Mouse (Mus musculus): ENCODE results near the gene Gtf2i. TPM values are rescaled to one million over a fixed set of nuclear protein-coding genes. Genes with fewer than 3 reads are reported as not detected.
"Not testable (repeated sequence)": the region's sequence is repeated elsewhere in the genome, so short reads cannot be mapped to it uniquely, and the experiment has no call there.

The Gtf2i gene
- total RNA-seq, 1 experiment, result 64.3 TPM

DNA sequence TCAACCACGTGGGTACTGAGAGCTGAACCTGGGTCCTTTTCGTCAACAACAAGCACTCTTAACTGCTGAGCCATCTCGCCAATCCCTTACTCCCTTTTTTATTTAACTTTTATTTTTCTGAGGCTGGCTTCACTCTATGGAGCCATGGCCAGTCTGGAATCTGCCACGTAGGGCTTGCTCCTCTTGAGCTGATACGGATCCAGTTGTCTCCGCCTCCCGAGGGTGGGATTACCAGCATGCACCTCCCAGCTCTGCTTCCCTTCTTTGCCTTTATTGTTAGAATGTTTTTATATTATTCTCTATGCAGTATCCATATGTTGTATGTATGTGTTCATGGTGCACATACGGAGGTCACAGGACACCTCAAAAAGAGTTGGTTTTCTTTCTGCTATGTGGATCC lies 29.5 kb upstream of the Gtf2i start:
- H3K4me3 ChIP-seq (ENCODE audit: insufficient read depth in 1 of 2, low read depth in 1 of 2, low read length in 2 of 2, poor library complexity in 1 of 2, severe bottlenecking in 1 of 2), result no peak overlapping the region
- no peak for DNase-seq (ENCODE audit: low read depth, low spot score)
- no peak overlapping the region for H3K9ac ChIP-seq (ENCODE audit: insufficient read depth, low read depth, low read length, poor library complexity, severe bottlenecking)
- no peak for TF ChIP-seq MAFK (IDR thresholded peaks at IDR 0.05; ENCODE audit: insufficient read depth, low read depth, low read length)
- no peak for TF ChIP-seq ZC3H11A (IDR thresholded peaks at IDR 0.05; ENCODE audit: borderline replicate concordance, low read depth, low read length)
- TF ChIP-seq ZNF384 (IDR thresholded peaks at IDR 0.05; ENCODE audit: low read depth, low read length), result no peak
- no peak for TF ChIP-seq CHD2 (IDR thresholded peaks at IDR 0.05; ENCODE audit: low read depth, low read length)
- no peak for TF ChIP-seq HCFC1 (IDR thresholded peaks at IDR 0.05; ENCODE audit: borderline replicate concordance, insufficient read depth, low read length)
- no peaks in the 10 kb centered on the region for H3K36me3 ChIP-seq (ENCODE audit: control insufficient read depth, insufficient read depth, low read length, poor library complexity, severe bottlenecking)
- H3K27ac ChIP-seq (ENCODE audit: insufficient read depth, low read depth, low read length, poor library complexity, severe bottlenecking), result no peak overlapping the region
- no peaks in the 10 kb centered on the region for H3K9me3 ChIP-seq (ENCODE audit: control insufficient read depth, insufficient read depth, low read depth, low read length)
- in situ Hi-C loops (cut with MboI; ENCODE audit: low sequenced_read_pairs in 2 of 2, unreplicated experiment in 2 of 2), result loop anchor here in 1 of 2 experiments (10.0 kb wide), 1 partner anchor 159 kb away; the partner anchor contains the start of gene Gtf2ird2
- peaks cover 10 to 12% of the 10 kb centered on the region in 2 experiments for H3K4me1 ChIP-seq (ENCODE audit: control insufficient read depth in 2 of 2, insufficient read depth in 2 of 2, low read length in 2 of 2, poor library complexity in 1 of 2)

DNA sequence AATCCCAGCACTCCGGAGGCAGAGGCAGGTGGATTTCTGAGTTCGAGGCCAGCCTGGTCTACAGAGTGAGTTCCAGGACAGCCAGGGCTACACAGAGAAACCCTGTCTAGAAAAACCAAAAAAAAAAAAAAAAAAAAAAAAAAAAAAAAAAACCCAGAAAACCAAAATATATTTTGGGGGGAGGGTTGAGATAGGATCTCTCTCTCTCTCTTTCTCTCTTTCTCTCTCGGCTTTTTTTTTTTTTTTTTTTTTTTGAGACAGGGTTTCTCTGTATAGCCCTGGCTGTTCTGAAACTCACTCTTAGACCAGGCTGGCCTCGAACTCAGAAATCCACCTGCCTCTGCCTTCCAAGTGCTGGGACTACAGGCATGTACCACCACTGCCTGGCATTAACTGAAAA lies 29.0 kb upstream of the Gtf2i start:
- in situ Hi-C loops (cut with MboI; ENCODE audit: low sequenced_read_pairs in 2 of 2, unreplicated experiment in 2 of 2), result loop anchor here in 1 of 2 experiments (10.0 kb wide), 1 partner anchor 159 kb away; the partner anchor contains the start of gene Gtf2ird2
- peaks cover 12 to 13% of the 10 kb centered on the region in 2 experiments for H3K4me1 ChIP-seq (ENCODE audit: control insufficient read depth in 2 of 2, insufficient read depth in 2 of 2, low read length in 2 of 2, poor library complexity in 1 of 2)
- peak; percentile 73 for TF ChIP-seq ZNF384 (IDR thresholded peaks at IDR 0.05; ENCODE audit: low read depth, low read length)

DNA sequence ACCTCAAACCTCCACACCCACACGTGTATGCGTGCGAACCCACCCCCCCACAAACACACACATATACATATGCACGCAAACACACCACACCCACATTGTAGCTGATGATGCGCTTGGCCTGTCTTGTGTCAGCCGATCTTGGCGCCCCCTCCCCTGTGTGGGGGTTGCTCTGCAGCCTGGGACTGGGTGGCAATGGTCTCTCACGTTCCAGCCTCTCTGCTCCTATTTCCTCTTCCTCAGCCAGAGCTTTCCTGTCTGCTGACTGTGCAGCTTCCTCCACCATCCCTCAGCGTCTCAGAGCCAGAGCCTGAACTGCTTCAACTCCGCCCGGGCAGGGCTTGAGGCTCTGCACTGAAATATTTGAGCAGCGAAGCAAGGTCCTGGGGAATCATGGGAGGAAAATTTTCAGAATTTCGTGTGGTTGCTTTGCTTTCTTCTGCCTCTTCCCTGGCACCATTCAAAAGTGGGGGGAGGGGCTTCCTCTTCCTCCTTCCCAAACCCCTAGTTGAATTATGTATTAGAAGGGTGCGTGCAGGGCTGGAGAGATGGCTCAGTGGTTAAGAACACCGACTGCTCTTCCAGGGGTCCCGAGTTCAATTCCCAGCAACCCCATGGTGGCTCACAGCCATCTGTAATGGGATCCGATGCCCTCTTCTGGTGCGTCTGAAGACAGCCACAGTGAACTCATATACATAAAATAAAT lies 28.1 kb upstream of the Gtf2i start:
- in situ Hi-C loops (cut with MboI; ENCODE audit: low sequenced_read_pairs in 2 of 2, unreplicated experiment in 2 of 2), result loop anchor here in 1 of 2 experiments (10.0 kb wide), 1 partner anchor 158 kb away; the partner anchor contains the start of gene Gtf2ird2
- TF ChIP-seq ZC3H11A (IDR thresholded peaks at IDR 0.05; ENCODE audit: borderline replicate concordance, low read depth, low read length), result no peak
- peak; percentile 57; the same call in 1 of the 2 replicates for TF ChIP-seq MAFK (IDR thresholded peaks at IDR 0.05; ENCODE audit: insufficient read depth, low read depth, low read length)
- H3K4me3 ChIP-seq (ENCODE audit: insufficient read depth in 1 of 2, low read depth in 1 of 2, low read length in 2 of 2, poor library complexity in 1 of 2, severe bottlenecking in 1 of 2), result peak overlapping the region; percentile 7 to 59; a peak in 2 of 4 replicates
- no peak for DNase-seq (ENCODE audit: low read depth, low spot score)
- peak overlapping the region; percentile 88 for H3K27ac ChIP-seq (ENCODE audit: insufficient read depth, low read depth, low read length, poor library complexity, severe bottlenecking)
- H3K9ac ChIP-seq (ENCODE audit: insufficient read depth, low read depth, low read length, poor library complexity, severe bottlenecking), result peak overlapping the region; percentile 21
- peaks cover 12 to 13% of the 10 kb centered on the region in 2 experiments for H3K4me1 ChIP-seq (ENCODE audit: control insufficient read depth in 2 of 2, insufficient read depth in 2 of 2, low read length in 2 of 2, poor library complexity in 1 of 2)
- no peaks in the 10 kb centered on the region for H3K36me3 ChIP-seq (ENCODE audit: control insufficient read depth, insufficient read depth, low read length, poor library complexity, severe bottlenecking)
- no peaks in the 10 kb centered on the region for H3K9me3 ChIP-seq (ENCODE audit: control insufficient read depth, insufficient read depth, low read depth, low read length)

More for the DNA sequence above, 29.0 kb upstream of the Gtf2i start:
- not testable (repeated sequence) for H3K9ac ChIP-seq (ENCODE audit: insufficient read depth, low read depth, low read length, poor library complexity, severe bottlenecking); H3K9me3 ChIP-seq (ENCODE audit: control insufficient read depth, insufficient read depth, low read depth, low read length); H3K27ac ChIP-seq (ENCODE audit: insufficient read depth, low read depth, low read length, poor library complexity, severe bottlenecking); DNase-seq (ENCODE audit: low read depth, low spot score); H3K4me3 ChIP-seq (ENCODE audit: insufficient read depth in 1 of 2, low read depth in 1 of 2, low read length in 2 of 2, poor library complexity in 1 of 2, severe bottlenecking in 1 of 2); H3K36me3 ChIP-seq (ENCODE audit: control insufficient read depth, insufficient read depth, low read length, poor library complexity, severe bottlenecking)

DNA sequence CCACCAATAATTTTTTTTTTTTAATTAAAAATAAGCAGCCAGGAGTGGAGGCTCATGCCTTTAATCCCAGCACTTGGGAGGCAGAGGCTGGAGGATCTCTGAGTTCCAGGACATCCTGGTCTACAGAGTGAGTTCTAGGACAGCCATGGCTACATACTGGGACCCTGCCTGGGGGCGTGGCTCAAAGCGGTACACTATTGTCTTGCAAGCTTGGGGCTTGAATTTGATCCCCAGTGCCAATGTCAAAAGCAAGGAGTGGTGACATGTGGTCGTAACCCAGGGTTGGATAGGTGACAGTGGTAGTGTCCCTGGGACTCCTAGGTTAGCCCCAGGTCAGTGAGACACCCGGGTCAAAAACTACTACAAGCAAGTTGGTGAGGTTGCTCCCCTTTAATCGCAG lies 27.2 kb upstream of the Gtf2i start:
- Histone ChIP-seq H3K4me3 (ENCODE audit: insufficient read depth in 1 of 2, low read depth in 1 of 2, low read length in 2 of 2, poor library complexity in 1 of 2, severe bottlenecking in 1 of 2) (peak overlapping the region in 1 of 2 experiments; percentile 59; a peak in 2 of 4 replicates), H3K9ac (ENCODE audit: insufficient read depth, low read depth, low read length, poor library complexity, severe bottlenecking) (peak overlapping the region; percentile 21; the same call in 1 of the 2 replicates), H3K27ac (ENCODE audit: insufficient read depth, low read depth, low read length, poor library complexity, severe bottlenecking) (peak overlapping the region; percentile 88), H3K36me3 (ENCODE audit: control insufficient read depth, insufficient read depth, low read length, poor library complexity, severe bottlenecking) (no peaks in the 10 kb centered on the region), H3K9me3 (ENCODE audit: control insufficient read depth, insufficient read depth, low read depth, low read length) (no peaks in the 10 kb centered on the region), H3K4me1 (ENCODE audit: control insufficient read depth in 2 of 2, insufficient read depth in 2 of 2, low read length in 2 of 2, poor library complexity in 1 of 2) (peaks cover 12 to 13% of the 10 kb centered on the region in 2 experiments)
- no peak for DNase-seq (ENCODE audit: low read depth, low spot score)
- TF ChIP-seq ZNF384 (IDR thresholded peaks at IDR 0.05; ENCODE audit: low read depth, low read length) (no peak), ZC3H11A (IDR thresholded peaks at IDR 0.05; ENCODE audit: borderline replicate concordance, low read depth, low read length) (no peak), HCFC1 (IDR thresholded peaks at IDR 0.05; ENCODE audit: borderline replicate concordance, insufficient read depth, low read length) (no peak), CHD2 (IDR thresholded peaks at IDR 0.05; ENCODE audit: low read depth, low read length) (no peak), MAFK (IDR thresholded peaks at IDR 0.05; ENCODE audit: insufficient read depth, low read depth, low read length) (no peak)
- in situ Hi-C loops (cut with MboI; ENCODE audit: low sequenced_read_pairs in 2 of 2, unreplicated experiment in 2 of 2), result loop anchor here in 1 of 2 experiments (10.0 kb wide), 1 partner anchor 157 kb away; the partner anchor contains the start of gene Gtf2ird2

All from ES-E14 (cell line).